Mouse (Mus musculus): ENCODE results near the gene Tmem107. TPM values are rescaled to one million over a fixed set of nuclear protein-coding genes. Genes with fewer than 3 reads are reported as not detected.

Tmem107 gene
- total and polyA plus RNA-seq, 2 experiments from 2014 or later, result 28.6 to 135 TPM

DNA sequence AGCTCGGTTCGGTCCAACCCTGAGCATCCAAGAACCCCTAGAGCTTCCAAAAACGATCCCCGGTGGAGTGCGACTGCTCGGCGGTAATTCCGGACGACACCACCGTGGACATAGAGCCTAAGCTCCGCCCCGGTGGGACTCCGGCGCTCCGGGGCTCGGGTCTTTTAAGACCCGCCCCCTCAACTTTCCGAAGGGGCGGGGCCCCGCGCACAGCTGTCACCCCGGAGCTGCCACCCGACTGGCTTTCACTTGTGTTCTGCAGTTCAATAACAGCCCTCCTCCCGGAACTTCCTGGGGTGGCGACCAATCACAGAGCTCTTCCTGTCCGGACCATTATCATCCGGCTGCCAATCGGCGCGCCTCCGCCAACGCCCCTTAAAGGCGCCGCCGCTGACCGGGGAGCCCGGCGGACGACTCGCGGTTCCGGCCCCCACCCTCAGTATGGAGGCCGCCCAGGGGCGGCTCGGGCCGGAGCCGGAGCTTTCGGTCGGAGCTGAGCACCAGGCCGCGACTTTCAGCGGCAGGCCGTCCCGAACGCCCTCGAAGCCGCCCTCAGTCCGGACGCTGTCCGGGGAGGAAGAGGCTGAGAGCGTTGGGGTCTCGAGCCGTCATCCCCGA is 11.1 kb upstream of the Tmem107 start, which contains the start of gene Borcs6:
TSS of gene Borcs6 (plus strand) at position 361 of the 618 bp plus-strand sequence.
- Histone ChIP-seq H3K9me3 (ENCODE audit: low read length) (no peaks in the 10 kb centered on the region), H3K4me1 (ENCODE audit: insufficient read depth, low read length) (peaks cover 13% of the 10 kb centered on the region), H3K36me3 (ENCODE audit: insufficient read depth, low read length) (no peaks in the 10 kb centered on the region), H3K4me3 (ENCODE audit: low read length) (peak within 1 kb of the TSS; percentile 53), H3K27me3 (ENCODE audit: insufficient read depth, low read length) (no peaks in the 10 kb centered on the region), H3K4me2 (ENCODE audit: low read depth, low read length) (peak within 1 kb of the TSS; percentile 89), H3K9ac (replicated peaks; ENCODE audit: low read length) (peak within 1 kb of the TSS; percentile 69), H3K27ac (peak within 1 kb of the TSS; percentile 89)
- DNase-seq (ENCODE audit: low spot score) (peak; percentile 98), ATAC-seq (peak; percentile 96)
- TF ChIP-seq CTCF (IDR thresholded peaks at IDR 0.05; ENCODE audit: low read depth), result no peak
- WGBS, result under 1% methylated on average over 64 of the region's 64 CpGs

- Histone ChIP-seq H3K27me3 (ENCODE audit: insufficient read depth, low read length) (no peaks in the 10 kb centered on the region), H3K36me3 (ENCODE audit: insufficient read depth, low read length) (no peaks in the 10 kb centered on the region), H3K4me3 (ENCODE audit: low read length) (peak overlapping the region; percentile 53), H3K4me1 (ENCODE audit: insufficient read depth, low read length) (peaks cover 13% of the 10 kb centered on the region), H3K27ac (peak overlapping the region; percentile 89), H3K9me3 (ENCODE audit: low read length) (no peaks in the 10 kb centered on the region), H3K9ac (replicated peaks; ENCODE audit: low read length) (peak overlapping the region; percentile 69), H3K4me2 (ENCODE audit: low read depth, low read length) (peak overlapping the region; percentile 89)
- no peak for TF ChIP-seq CTCF (IDR thresholded peaks at IDR 0.05; ENCODE audit: low read depth)
- ATAC-seq, result peak; percentile 31; the same call in 1 of the 2 replicates
- peak; percentile 58 for DNase-seq (ENCODE audit: low spot score)
- under 1% methylated on average over 46 of the region's 49 CpGs for WGBS
These were observed 10.6 kb upstream of the Tmem107 start for GRCm38 (mm10) chr11:69059975-69060411.

- peak; percentile 25 for DNase-seq (ENCODE audit: low spot score)
These were observed 10.0 kb upstream of the Tmem107 start for GRCm38 (mm10) chr11:69060448-69061254.

GRCm38 (mm10) chr11:69061255-69061912 is 9.2 kb upstream of the Tmem107 start:
- H3K27me3 ChIP-seq (ENCODE audit: insufficient read depth, low read length), result no peaks in the 10 kb centered on the region
- 11% methylated on average over 17 of the region's 17 CpGs for WGBS
- peak overlapping the region; percentile 89; the same call in 1 of the 2 replicates for H3K27ac ChIP-seq
- peaks cover 20% of the 10 kb centered on the region for H3K4me1 ChIP-seq (ENCODE audit: insufficient read depth, low read length)
- H3K9me3 ChIP-seq (ENCODE audit: low read length), result no peaks in the 10 kb centered on the region
- peak overlapping the region; percentile 89 for H3K4me2 ChIP-seq (ENCODE audit: low read depth, low read length)
- H3K9ac ChIP-seq (replicated peaks; ENCODE audit: low read length), result peak overlapping the region; percentile 69
- ATAC-seq (no peak), DNase-seq (ENCODE audit: low spot score) (no peak)
- H3K36me3 ChIP-seq (ENCODE audit: insufficient read depth, low read length), result no peaks in the 10 kb centered on the region
- H3K4me3 ChIP-seq (ENCODE audit: low read length), result peak overlapping the region; percentile 53
- no peak for TF ChIP-seq CTCF (IDR thresholded peaks at IDR 0.05; ENCODE audit: low read depth)

More at GRCm38 (mm10) chr11:69060448-69061254, 10.0 kb upstream of the Tmem107 start:
- no peaks in the 10 kb centered on the region for H3K27me3 ChIP-seq (ENCODE audit: insufficient read depth, low read length)
- no peak for TF ChIP-seq CTCF (IDR thresholded peaks at IDR 0.05; ENCODE audit: low read depth)
- H3K4me3 ChIP-seq (ENCODE audit: low read length), result peak overlapping the region; percentile 53
- peak overlapping the region; percentile 89 for H3K4me2 ChIP-seq (ENCODE audit: low read depth, low read length)
- no peaks in the 10 kb centered on the region for H3K36me3 ChIP-seq (ENCODE audit: insufficient read depth, low read length)
- H3K9me3 ChIP-seq (ENCODE audit: low read length), result no peaks in the 10 kb centered on the region
- H3K27ac ChIP-seq, result peak overlapping the region; percentile 89
- no peak for ATAC-seq
- peaks cover 13% of the 10 kb centered on the region for H3K4me1 ChIP-seq (ENCODE audit: insufficient read depth, low read length)
- H3K9ac ChIP-seq (replicated peaks; ENCODE audit: low read length), result peak overlapping the region; percentile 69
- WGBS, result 2% methylated on average over 39 of the region's 40 CpGs

- H3K4me1 ChIP-seq (ENCODE audit: insufficient read depth, low read length), result peaks cover 23% of the 10 kb centered on the region
- H3K9ac ChIP-seq (replicated peaks; ENCODE audit: low read length), result no peak overlapping the region
These were observed 8.3 kb upstream of the Tmem107 start for GRCm38 (mm10) chr11:69062194-69062760.

GRCm38 (mm10) chr11:69062761-69063224 is 7.8 kb upstream of the Tmem107 start:
- WGBS, result under 1% methylated on average over 19 of the region's 19 CpGs
- H3K27ac ChIP-seq, result peak overlapping the region; percentile 68
- H3K4me1 ChIP-seq (ENCODE audit: insufficient read depth, low read length), result peaks cover 23% of the 10 kb centered on the region
- H3K4me3 ChIP-seq (ENCODE audit: low read length), result peak overlapping the region; percentile 64
- no peaks in the 10 kb centered on the region for H3K27me3 ChIP-seq (ENCODE audit: insufficient read depth, low read length)
- H3K36me3 ChIP-seq (ENCODE audit: insufficient read depth, low read length), result no peaks in the 10 kb centered on the region
- TF ChIP-seq CTCF (IDR thresholded peaks at IDR 0.05; ENCODE audit: low read depth), result no peak
- no peaks in the 10 kb centered on the region for H3K9me3 ChIP-seq (ENCODE audit: low read length)
- H3K4me2 ChIP-seq (ENCODE audit: low read depth, low read length), result peak overlapping the region; percentile 89
- no peak overlapping the region for H3K9ac ChIP-seq (replicated peaks; ENCODE audit: low read length)
- peak; percentile 93 for DNase-seq (ENCODE audit: low spot score)
- ATAC-seq, result peak; percentile 42

More at GRCm38 (mm10) chr11:69062194-69062760, 8.3 kb upstream of the Tmem107 start:
- no peak for TF ChIP-seq CTCF (IDR thresholded peaks at IDR 0.05; ENCODE audit: low read depth)
- Histone ChIP-seq H3K9me3 (ENCODE audit: low read length) (no peaks in the 10 kb centered on the region), H3K27ac (peak overlapping the region; percentile 59; the same call in 1 of the 2 replicates), H3K36me3 (ENCODE audit: insufficient read depth, low read length) (no peaks in the 10 kb centered on the region), H3K4me2 (ENCODE audit: low read depth, low read length) (peak overlapping the region; percentile 89), H3K4me3 (ENCODE audit: low read length) (peak overlapping the region; percentile 64), H3K27me3 (ENCODE audit: insufficient read depth, low read length) (no peaks in the 10 kb centered on the region)
- DNase-seq (ENCODE audit: low spot score) (peak; percentile 78), ATAC-seq (no peak)
- WGBS, result under 1% methylated on average over 17 of the region's 17 CpGs
